Mouse (Mus musculus) adrenal gland, adult 8-10 months (tissue): ENCODE results near the gene Themis3. TPM values are rescaled to one million over a fixed set of nuclear protein-coding genes. Genes with fewer than 3 reads are reported as not detected.

Experiments
- DNase-seq: peaks from one replicate; pipeline ENCODE4 v3.0.0; 2022
- total RNA-seq, 4 experiments: library from RNA; stranded (reverse); gene quantifications; 2 replicates each; pipeline ENCODE4 v1.2.4; 2022

Themis3 gene
- not detected for total RNA-seq

- no peak for DNase-seq
Measured at GRCm38 (mm10) chr17:66594435-66594834, at the start of gene Themis3. Gene Themis3 (minus strand): TSS chr17:66594621.

- DNase-seq: no peak
Measured at GRCm38 (mm10) chr17:66637951-66638722, 43.7 kb upstream of the Themis3 start.

- DNase-seq: no peak
Measured at GRCm38 (mm10) chr17:66619996-66620656, 25.7 kb upstream of the Themis3 start.

GRCm38 (mm10) chr17:66619255-66619826 lies 24.9 kb upstream of the Themis3 start:
- DNase-seq: no peak

GRCm38 (mm10) chr17:66610032-66610431 lies 15.6 kb upstream of the Themis3 start:
- DNase-seq: no peak

- DNase-seq: no peak
Measured at GRCm38 (mm10) chr17:66604931-66605330, 10.5 kb upstream of the Themis3 start.

- no peak for DNase-seq
Measured at GRCm38 (mm10) chr17:66601171-66601570, 6.8 kb upstream of the Themis3 start.

- DNase-seq: no peak
Measured at GRCm38 (mm10) chr17:66595867-66596266, 1.4 kb upstream of the Themis3 start.

GRCm38 (mm10) chr17:66595256-66595655 lies 835 bp upstream of the Themis3 start:
- no peak for DNase-seq

GRCm38 (mm10) chr17:66590353-66591075 lies 3.9 kb downstream of the Themis3 start:
- DNase-seq: no peak

- no peak for DNase-seq
Measured at GRCm38 (mm10) chr17:66589864-66590263, 4.6 kb downstream of the Themis3 start.

GRCm38 (mm10) chr17:66586741-66587140 lies 7.7 kb downstream of the Themis3 start:
- DNase-seq: no peak

GRCm38 (mm10) chr17:66586078-66586477 lies 8.3 kb downstream of the Themis3 start:
- no peak for DNase-seq

GRCm38 (mm10) chr17:66580990-66581389 lies 13.4 kb downstream of the Themis3 start:
- no peak for DNase-seq

- peak; percentile 6 for DNase-seq
Measured at GRCm38 (mm10) chr17:66578007-66578406, 16.4 kb downstream of the Themis3 start.

GRCm38 (mm10) chr17:66577507-66577906 lies 16.9 kb downstream of the Themis3 start:
- no peak for DNase-seq

- DNase-seq: no peak
Measured at GRCm38 (mm10) chr17:66572677-66573060, 21.8 kb downstream of the Themis3 start.

- DNase-seq: no peak
Measured at GRCm38 (mm10) chr17:66571860-66572676, 22.4 kb downstream of the Themis3 start.

GRCm38 (mm10) chr17:66564213-66564612 lies 30.2 kb downstream of the Themis3 start:
- DNase-seq: no peak

- DNase-seq: no peak
Measured at GRCm38 (mm10) chr17:66563551-66563950, 30.9 kb downstream of the Themis3 start.

GRCm38 (mm10) chr17:66561380-66561779 lies 33.0 kb downstream of the Themis3 start:
- DNase-seq: no peak
